Mouse (Mus musculus) kidney, embryonic 16.5 days (tissue): Measurements from ENCODE around the gene Ift46. TPM values are rescaled to one million over a fixed set of nuclear protein-coding genes. Genes with fewer than 3 reads are reported as not detected.

Experiments used
- ATAC-seq: fragments of 200-750 bp; cut with Nextera tagmentation; 2 replicates; pipeline ENCODE4 v1.8.0; 2017; ENCODE audit warnings: moderate TSS enrichment; ENCODE audit not compliant: low FRiP score, low TSS enrichment
- H3K27ac ChIP-seq: fragments of 300-500 bp; sonication (generic); 2 replicates; pipeline ENCODE4 v1.5.1; 2014; ENCODE audit warnings: low read length
- H3K27me3 ChIP-seq: fragments of 300-500 bp; sonication (generic); 2 replicates; pipeline ENCODE4 v1.6.1; 2014; ENCODE audit warnings: low read length, control low read depth, mixed read lengths; ENCODE audit not compliant: insufficient read depth
- H3K36me3 ChIP-seq: fragments of 300-500 bp; sonication (generic); 2 replicates; pipeline ENCODE4 v1.6.1; 2014; ENCODE audit warnings: low read length, control low read depth, mixed read lengths; ENCODE audit not compliant: insufficient read depth
- H3K4me1 ChIP-seq: fragments of 300-500 bp; sonication (generic); 2 replicates; pipeline ENCODE4 v1.6.1; 2014; ENCODE audit warnings: low read length, control low read depth, mixed read lengths; ENCODE audit not compliant: insufficient read depth
- H3K4me2 ChIP-seq: fragments of 300-500 bp; sonication (generic); replicated peaks from 2 replicates; pipeline ENCODE4 v1.6.1; 2014; ENCODE audit warnings: low read depth, low read length
- H3K4me3 ChIP-seq: fragments of 300-500 bp; sonication (generic); 2 replicates; pipeline ENCODE4 v1.5.1; 2014; ENCODE audit warnings: mild to moderate bottlenecking, low read length
- H3K9ac ChIP-seq: fragments of 300-500 bp; sonication (generic); replicated peaks from 2 replicates; pipeline ENCODE4 v1.6.1; 2014; ENCODE audit warnings: low read length
- H3K9me3 ChIP-seq: fragments of 300-500 bp; sonication (generic); 2 replicates; pipeline ENCODE4 v1.6.1; 2016; ENCODE audit warnings: low read length, control low read depth
- WGBS: fragments of 180-500 bp; shearing (Covaris S2); extraction: QIAGEN DNeasy Blood & Tissue Kit; methylation state at CpG from one replicate; pipeline ENCODE4 v1.1.7; 2014; 5-methylcytosine and 5-hydroxymethylcytosine counted together
- polyA plus RNA-seq: library from polyadenylated mRNA; unstranded; fragments of >200 nt; fragmentation: Nextera tagmentation; extraction: Ambion mirVana; gene quantifications from 2 replicates; pipeline ENCODE4 v1.2.1, GENCODE M21; 2015

The Ift46 gene
- polyA plus RNA-seq, 1 experiment from 2014 or later = 100 TPM

- Histone ChIP-seq H3K9me3 (no peaks in the 10 kb centered on the region), H3K4me1 (peaks cover 36% of the 10 kb centered on the region), H3K9ac (no peak overlapping the region), H3K4me2 (peak overlapping the region; percentile 24), H3K27me3 (no peaks in the 10 kb centered on the region), H3K36me3 (peaks cover 10% of the 10 kb centered on the region), H3K27ac (peak overlapping the region; percentile 90), H3K4me3 (0 out of 2 replicates have a peak overlapping the region, but pooled peaks have one; percentile 26)
- ATAC-seq = no peak
- WGBS = 78% methylated on average over 6 of the region's 6 CpGs
Observed at GRCm38 (mm10) chr9:44801669-44802068, 34.0 kb downstream of the Ift46 start.

GRCm38 (mm10) chr9:44802808-44803450, 35.2 kb downstream of the Ift46 start, which contains the start of gene Ttc36:
Ttc36 (minus strand) TSS chr9:44803072.
- H3K4me1 ChIP-seq = peaks cover 36% of the 10 kb centered on the region
- H3K27ac ChIP-seq = peak within 1 kb of the TSS; percentile 90
- WGBS = 38% methylated on average over 4 of the region's 4 CpGs
- peak within 1 kb of the TSS; percentile 24 for H3K4me2 ChIP-seq
- no peaks in the 10 kb centered on the region for H3K27me3 ChIP-seq
- peaks cover 23% of the 10 kb centered on the region for H3K36me3 ChIP-seq
- peak within 1 kb of the TSS; percentile 26 for H3K4me3 ChIP-seq
- peak; percentile 85 for ATAC-seq
- no peaks in the 10 kb centered on the region for H3K9me3 ChIP-seq
- peak within 1 kb of the TSS; percentile 17; the same call in 1 of the 2 replicates for H3K9ac ChIP-seq

GRCm38 (mm10) chr9:44804678-44805077, 37.0 kb downstream of the Ift46 start:
- H3K27me3 ChIP-seq = no peaks in the 10 kb centered on the region
- no peaks in the 10 kb centered on the region for H3K9me3 ChIP-seq
- H3K9ac ChIP-seq = no peak overlapping the region
- peaks cover 28% of the 10 kb centered on the region for H3K4me1 ChIP-seq
- ATAC-seq = no peak
- H3K4me3 ChIP-seq = no peak overlapping the region
- no peak overlapping the region for H3K27ac ChIP-seq
- H3K4me2 ChIP-seq = no peak overlapping the region
- 85% methylated on average over 10 of the region's 10 CpGs for WGBS
- H3K36me3 ChIP-seq = peaks cover 37% of the 10 kb centered on the region

GRCm38 (mm10) chr9:44805536-44805935, 37.8 kb downstream of the Ift46 start:
- WGBS = 91% methylated on average over 5 of the region's 5 CpGs
- Histone ChIP-seq H3K27ac (no peak overlapping the region), H3K27me3 (no peaks in the 10 kb centered on the region), H3K4me1 (peaks cover 20% of the 10 kb centered on the region), H3K9me3 (no peaks in the 10 kb centered on the region), H3K9ac (no peak overlapping the region), H3K4me3 (no peak overlapping the region), H3K4me2 (no peak overlapping the region), H3K36me3 (peaks cover 42% of the 10 kb centered on the region)
- no peak for ATAC-seq

- no peak for ATAC-seq
- no peak overlapping the region for H3K9ac ChIP-seq
- H3K9me3 ChIP-seq = no peaks in the 10 kb centered on the region
- H3K4me2 ChIP-seq = no peak overlapping the region
- H3K36me3 ChIP-seq = peaks cover 57% of the 10 kb centered on the region
- WGBS = 44% methylated on average over 5 of the region's 5 CpGs
- no peaks in the 10 kb centered on the region for H3K27me3 ChIP-seq
- peaks cover 18% of the 10 kb centered on the region for H3K4me1 ChIP-seq
- no peak overlapping the region for H3K4me3 ChIP-seq
- H3K27ac ChIP-seq = no peak overlapping the region
Observed at GRCm38 (mm10) chr9:44807141-44807540, 39.4 kb downstream of the Ift46 start.

GRCm38 (mm10) chr9:44807778-44808177, 40.1 kb downstream of the Ift46 start:
- H3K27me3 ChIP-seq = no peaks in the 10 kb centered on the region
- H3K9ac ChIP-seq = no peak overlapping the region
- no peak overlapping the region for H3K4me2 ChIP-seq
- WGBS = 88% methylated on average over 10 of the region's 10 CpGs
- H3K4me3 ChIP-seq = no peak overlapping the region
- peaks cover 62% of the 10 kb centered on the region for H3K36me3 ChIP-seq
- peaks cover 12% of the 10 kb centered on the region for H3K4me1 ChIP-seq
- ATAC-seq = no peak
- H3K9me3 ChIP-seq = no peaks in the 10 kb centered on the region
- H3K27ac ChIP-seq = no peak overlapping the region

GRCm38 (mm10) chr9:44810316-44810715, 42.6 kb downstream of the Ift46 start:
- Histone ChIP-seq H3K4me3 (no peak overlapping the region), H3K27me3 (no peaks in the 10 kb centered on the region), H3K9me3 (no peaks in the 10 kb centered on the region), H3K4me1 (no peaks in the 10 kb centered on the region), H3K27ac (peak overlapping the region; percentile 23; the same call in 1 of the 2 replicates), H3K4me2 (no peak overlapping the region), H3K9ac (no peak overlapping the region), H3K36me3 (peaks cover 85% of the 10 kb centered on the region)
- 54% methylated on average over 10 of the region's 10 CpGs for WGBS
- peak; percentile 78 for ATAC-seq

- no peaks in the 10 kb centered on the region for H3K9me3 ChIP-seq
- H3K27ac ChIP-seq = no peak overlapping the region
- H3K36me3 ChIP-seq = peaks cover 87% of the 10 kb centered on the region
- no peak overlapping the region for H3K4me3 ChIP-seq
- WGBS = 96% methylated on average over 8 of the region's 8 CpGs
- no peak overlapping the region for H3K9ac ChIP-seq
- H3K4me1 ChIP-seq = no peaks in the 10 kb centered on the region
- no peak for ATAC-seq
- H3K4me2 ChIP-seq = no peak overlapping the region
- no peaks in the 10 kb centered on the region for H3K27me3 ChIP-seq
Observed at GRCm38 (mm10) chr9:44814179-44814578, 46.5 kb downstream of the Ift46 start.

GRCm38 (mm10) chr9:44817522-44817921, 49.8 kb downstream of the Ift46 start:
- H3K27ac ChIP-seq = no peak overlapping the region
- no peak overlapping the region for H3K4me2 ChIP-seq
- H3K4me3 ChIP-seq = no peak overlapping the region
- H3K27me3 ChIP-seq = no peaks in the 10 kb centered on the region
- no peak for ATAC-seq
- H3K36me3 ChIP-seq = peaks cover 95% of the 10 kb centered on the region
- H3K4me1 ChIP-seq = no peaks in the 10 kb centered on the region
- WGBS = 88% methylated on average over 5 of the region's 5 CpGs
- no peak overlapping the region for H3K9ac ChIP-seq
- no peaks in the 10 kb centered on the region for H3K9me3 ChIP-seq
